Mouse (Mus musculus) kidney, adult 18-20 months (tissue): Measurements from ENCODE around the gene Srl.
A peak's percentile ranks its signal among the peaks of the same experiment; 100 is the strongest.

Source experiments
- DNase-seq: peaks from one replicate; pipeline ENCODE4 v3.0.0; 2021

Srl gene

DNA sequence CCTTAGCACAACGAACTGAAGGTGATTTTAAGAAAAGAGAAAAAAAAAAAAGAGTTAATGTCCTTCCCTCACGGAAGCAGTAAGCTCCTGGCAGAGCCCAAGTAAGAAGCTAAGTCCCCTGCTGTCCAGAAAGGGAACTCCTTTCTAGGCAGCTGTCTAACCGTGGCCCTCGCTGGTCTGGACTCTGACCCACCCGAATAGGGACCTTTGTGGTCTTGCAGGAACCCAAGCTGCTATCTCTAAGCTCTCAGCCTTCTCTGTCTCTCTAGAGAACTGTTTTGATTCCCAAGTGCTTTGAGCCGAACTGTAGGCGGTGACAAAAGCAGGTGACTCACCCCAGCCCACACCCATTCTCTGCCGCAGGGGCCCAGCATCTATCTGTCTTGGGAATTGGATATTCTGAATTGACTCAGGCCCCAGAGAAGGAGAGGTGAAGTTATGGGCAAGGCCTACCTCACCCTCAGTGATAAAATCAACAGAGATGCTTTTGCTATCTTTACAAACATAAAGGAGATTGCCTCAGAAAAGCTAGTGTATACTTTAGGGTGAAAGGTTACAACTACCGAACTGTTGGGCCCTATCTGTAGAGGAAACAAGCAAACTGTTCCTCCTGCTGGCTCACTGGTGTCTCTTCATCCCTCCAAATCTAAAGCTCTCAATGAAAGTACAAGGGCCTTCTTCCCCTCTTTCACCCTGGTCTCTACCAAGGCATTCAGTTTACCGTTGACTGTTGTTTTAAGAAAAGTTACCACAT, 71.8 kb downstream of the Srl start:
- no peak for DNase-seq

DNA sequence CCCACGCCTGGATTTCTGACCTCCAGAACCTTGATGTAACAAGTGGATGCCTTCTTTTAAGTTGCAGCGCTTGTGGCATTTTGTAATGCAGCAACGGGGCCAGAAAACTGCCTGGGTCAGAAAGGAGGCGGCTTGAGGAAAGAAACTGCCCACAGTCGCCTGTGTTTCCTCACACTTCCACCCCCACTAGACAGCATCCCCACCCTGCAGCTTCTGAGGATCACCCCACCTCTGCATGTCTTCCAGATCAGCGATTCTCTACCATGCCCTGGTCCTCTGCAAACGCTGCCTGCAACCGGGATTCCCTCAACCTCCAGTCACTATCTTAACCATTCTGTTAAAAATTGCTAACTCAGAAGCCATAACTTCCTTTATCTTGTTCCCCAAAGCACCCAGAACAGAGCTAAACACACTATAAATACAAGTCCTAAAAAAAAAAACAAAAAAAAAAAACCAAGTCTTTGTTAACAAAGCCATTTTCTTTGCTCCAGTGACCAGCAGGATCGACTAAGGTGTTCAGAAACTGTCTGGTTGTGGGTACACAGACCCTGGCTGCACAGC, 77.0 kb downstream of the Srl start:
- no peak for DNase-seq

DNA sequence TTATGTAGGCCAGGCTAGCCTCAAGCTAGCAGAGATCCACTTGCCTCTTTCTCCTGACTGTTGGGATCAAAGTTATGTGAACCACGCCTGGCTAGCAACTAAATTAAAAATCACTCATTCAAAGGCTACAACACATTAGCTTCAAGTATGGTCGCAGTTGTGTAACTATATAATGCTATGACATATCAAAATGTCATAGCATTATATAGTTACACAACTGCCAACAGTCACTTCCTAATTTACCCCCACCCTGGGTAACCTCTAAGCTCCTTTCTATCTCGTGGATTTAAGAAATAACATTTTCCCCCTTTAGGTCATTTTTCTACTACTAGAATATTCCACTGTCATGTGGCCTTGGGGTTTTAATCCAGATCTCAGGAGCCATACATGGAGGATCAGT, 83.7 kb downstream of the Srl start:
- DNase-seq, result no peak

DNA sequence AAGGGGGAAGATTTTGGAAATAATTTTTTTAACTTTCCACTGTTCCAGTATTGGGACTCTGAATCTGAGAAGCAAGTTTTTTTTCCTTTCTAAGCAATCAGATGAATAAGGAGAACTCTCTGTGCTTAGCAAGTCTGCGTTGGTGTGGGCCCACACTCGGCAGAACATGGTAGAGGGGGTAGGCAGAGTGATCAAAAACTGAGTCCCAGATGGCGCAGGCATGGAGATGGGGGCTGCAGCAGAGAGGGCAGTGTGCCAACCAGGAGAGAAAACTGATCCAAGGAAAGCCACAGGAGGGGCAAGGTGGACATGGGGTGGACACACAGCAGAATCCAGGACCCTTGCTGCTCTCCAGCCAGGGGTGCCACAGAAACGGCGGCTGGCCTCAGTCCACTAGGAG, 85.2 kb downstream of the Srl start:
- no peak for DNase-seq

- no peak for DNase-seq
Measured at GRCm38 (mm10) chr16:4455693-4456092, 85.9 kb downstream of the Srl start.

- no peak for DNase-seq
Measured at GRCm38 (mm10) chr16:4454563-4454962, 87.1 kb downstream of the Srl start.

GRCm38 (mm10) chr16:4449418-4449817, 92.2 kb downstream of the Srl start:
- no peak for DNase-seq

DNA sequence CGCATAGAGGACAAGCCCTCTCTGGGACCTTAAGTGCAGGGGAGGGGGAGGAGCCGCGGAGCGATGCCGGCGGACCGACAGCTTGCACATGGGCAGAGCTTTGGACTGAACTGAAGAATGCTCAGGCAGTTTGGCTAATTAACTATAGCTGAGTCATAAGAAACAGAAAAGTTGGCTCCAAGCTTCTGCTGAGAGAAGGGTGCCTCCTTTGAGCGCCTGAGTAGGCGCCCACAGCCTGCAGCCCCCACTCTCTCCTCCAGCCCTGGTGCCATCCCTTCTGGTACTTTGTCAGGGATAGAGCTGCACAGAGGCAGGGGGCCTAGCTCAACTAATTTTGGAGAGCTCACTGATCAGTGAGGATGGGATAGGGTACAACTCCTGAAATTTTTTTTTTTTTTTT, 93.4 kb downstream of the Srl start:
- peak; percentile 48 for DNase-seq

- DNase-seq, result no peak
Measured at GRCm38 (mm10) chr16:4446395-4446794, 95.2 kb downstream of the Srl start.

GRCm38 (mm10) chr16:4444378-4444777, 97.2 kb downstream of the Srl start:
- no peak for DNase-seq

DNA sequence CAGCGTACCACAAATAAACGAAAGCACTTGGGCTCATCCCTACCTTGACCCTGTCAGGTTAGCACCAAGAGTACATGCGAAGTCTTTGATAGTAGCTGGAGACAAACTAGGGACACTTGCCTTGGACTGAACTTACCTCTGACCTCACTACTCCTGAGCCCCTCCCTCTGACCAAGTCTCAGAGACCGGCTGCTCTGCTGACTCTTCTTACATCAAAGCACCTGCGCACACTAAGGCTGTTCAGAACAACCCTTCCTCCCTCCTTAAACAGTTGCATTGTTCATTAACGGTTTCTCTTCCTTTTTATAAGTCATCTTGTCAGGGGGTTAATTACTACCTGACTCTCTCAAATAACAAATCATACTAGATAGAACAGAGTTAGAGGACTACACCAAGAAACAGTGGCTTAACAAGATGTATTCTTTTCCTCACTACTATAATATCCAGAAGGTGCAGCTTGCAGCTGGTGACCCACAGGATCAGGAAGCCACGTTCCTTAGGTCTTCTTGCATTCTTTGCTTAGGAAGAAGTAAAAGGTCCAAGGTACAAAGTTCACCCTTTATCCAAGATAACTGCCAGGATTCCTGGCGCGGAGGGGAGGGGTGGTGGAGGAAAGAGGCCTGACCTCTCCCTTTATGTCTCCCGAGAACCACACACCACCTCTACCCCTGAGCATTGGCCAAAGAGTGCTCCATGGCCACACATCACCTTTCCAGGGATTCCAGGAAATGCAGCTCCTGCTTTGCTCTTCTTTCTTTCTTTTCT, 102.1 kb downstream of the Srl start:
- DNase-seq, result peak; percentile 66

- no peak for DNase-seq
Measured at GRCm38 (mm10) chr16:4436738-4437137, 104.9 kb downstream of the Srl start.

DNA sequence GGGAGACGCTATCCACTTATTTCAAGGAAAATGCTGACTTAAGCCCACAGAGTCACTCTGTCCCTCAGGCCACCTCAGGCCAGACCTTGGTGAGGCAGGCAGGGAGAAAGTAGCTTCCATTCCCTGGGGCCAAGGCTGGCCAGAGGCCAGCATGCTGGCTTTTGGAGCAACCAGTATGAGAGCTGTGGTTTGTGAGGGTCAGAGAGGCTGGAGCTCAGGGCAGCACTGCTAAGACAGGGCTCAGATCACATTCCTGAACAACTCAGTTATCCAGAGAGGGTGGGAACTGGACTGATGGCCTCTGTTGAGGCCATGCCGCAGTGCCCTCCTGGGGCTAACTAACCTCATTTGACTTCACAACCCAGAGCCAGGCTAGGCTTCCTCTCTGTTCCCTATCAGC, 106.2 kb downstream of the Srl start:
- DNase-seq, result no peak

GRCm38 (mm10) chr16:4431841-4432240, 109.8 kb downstream of the Srl start:
- DNase-seq, result no peak

DNA sequence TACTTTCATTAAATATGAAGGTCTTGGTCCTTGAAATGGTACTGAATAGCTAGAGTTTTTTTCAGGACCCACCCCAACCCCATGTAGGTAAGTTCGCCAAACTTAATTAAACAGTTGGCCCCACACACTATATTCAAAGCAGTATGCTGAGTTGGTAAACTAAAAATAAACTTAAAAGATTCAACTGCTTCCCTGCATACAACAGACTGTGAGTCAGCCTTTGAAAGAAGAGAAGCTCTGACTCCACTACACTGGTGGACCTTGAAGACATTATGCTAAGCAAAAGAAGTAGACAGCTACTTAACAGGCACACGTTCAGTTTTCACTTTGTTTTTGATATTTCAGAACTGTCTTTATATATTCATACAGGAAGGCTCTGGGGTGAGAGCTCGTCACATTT, 110.6 kb downstream of the Srl start:
- no peak for DNase-seq

- DNase-seq, result no peak
Measured at GRCm38 (mm10) chr16:4430232-4430631, 111.4 kb downstream of the Srl start.
